Mouse (Mus musculus) CH12.LX (cell line): Measurements from ENCODE around the gene Rnf8. TPM values are rescaled to one million over a fixed set of nuclear protein-coding genes. Genes with fewer than 3 reads are reported as not detected.

ENCODE experiments used
- DNase-seq: peaks from one replicate; pipeline ENCODE4 v3.0.0-alpha.2; 2013; ENCODE audit errors: extremely low read depth
- H3K27ac ChIP-seq: 2 replicates; pipeline ENCODE4 v1.5.1; 2012; ENCODE audit warnings: low read depth, mild to moderate bottlenecking, control low read depth, moderate library complexity; ENCODE audit not compliant: insufficient read depth
- H3K27me3 ChIP-seq: replicated peaks from 2 replicates; pipeline ENCODE3; 2012; ENCODE audit warnings: inconsistent platforms
- H3K36me3 ChIP-seq, 2 experiments: replicated peaks in 1 of 2; 2 replicates each; pipeline versions ENCODE3 to v1.6.1; 2012; ENCODE audit warnings: inconsistent platforms in 1 of 2, low read length in 1 of 2, mild to moderate bottlenecking in 1 of 2, mixed read lengths in 1 of 2, moderate library complexity in 1 of 2; ENCODE audit not compliant: control insufficient read depth in 1 of 2, insufficient read depth in 1 of 2
- H3K4me1 ChIP-seq, 2 experiments: 2 replicates each; pipeline ENCODE4 v1.6.1; 2012; ENCODE audit warnings: inconsistent platforms in 1 of 2, moderate library complexity in 1 of 2; ENCODE audit not compliant: insufficient read depth in 2 of 2, control insufficient read depth in 1 of 2
- H3K4me2 ChIP-seq: 2 replicates; pipeline ENCODE4 v1.6.1; 2012; ENCODE audit warnings: low read depth, mild to moderate bottlenecking, control low read depth; ENCODE audit not compliant: poor library complexity, insufficient read depth, severe bottlenecking
- H3K4me3 ChIP-seq, 3 experiments: fragments of 150-350 bp in 1 of 3; sonication (generic) in 1 of 3; replicated peaks in 1 of 3; 2 replicates each; pipeline versions ENCODE3 to v1.5.1; 2011 to 2012; ENCODE audit warnings: low read depth in 2 of 3, low read length in 2 of 3, mild to moderate bottlenecking in 2 of 3, moderate library complexity in 2 of 3, control low read depth in 1 of 3, improper control_type of control experiment in 1 of 3, inconsistent platforms in 1 of 3, mixed read lengths in 1 of 3; ENCODE audit not compliant: poor library complexity in 1 of 3
- H3K79me2 ChIP-seq: replicated peaks from 2 replicates; pipeline ENCODE4 v1.6.1; 2012; ENCODE audit warnings: mild to moderate bottlenecking, moderate library complexity; ENCODE audit not compliant: control insufficient read depth, poor library complexity, insufficient read depth, severe bottlenecking; ENCODE audit errors: extremely low read depth
- H3K9ac ChIP-seq: 2 replicates; pipeline ENCODE4 v1.6.1; 2012; ENCODE audit warnings: low read depth, mild to moderate bottlenecking, control low read depth, moderate library complexity; ENCODE audit not compliant: insufficient read depth
- H3K9me3 ChIP-seq: replicated peaks from 2 replicates; pipeline ENCODE3; 2012; ENCODE audit warnings: low read length, inconsistent platforms, mixed read lengths
- BHLHE40 ChIP-seq: IDR thresholded peaks from 2 replicates; pipeline ENCODE4 v1.6.1; 2011; ENCODE audit warnings: mild to moderate bottlenecking, low read depth, low read length, improper control_type of control experiment
- CHD2 ChIP-seq: IDR thresholded peaks from 2 replicates; pipeline ENCODE4 v1.6.1; 2011; ENCODE audit warnings: low read length, improper control_type of control experiment
- CTCF ChIP-seq, 2 experiments: IDR thresholded peaks in 1 of 2; conservative IDR thresholded peaks in 1 of 2; 2 replicates each; pipeline ENCODE4 v1.5.1; 2011 to 2012; ENCODE audit warnings: low read depth in 2 of 2, low read length in 2 of 2, improper control_type of control experiment in 1 of 2, inconsistent platforms in 1 of 2, mild to moderate bottlenecking in 1 of 2, moderate library complexity in 1 of 2
- ELF1 ChIP-seq: IDR thresholded peaks from 2 replicates; pipeline ENCODE4 v1.6.1; 2014; ENCODE audit warnings: low read depth, mild to moderate bottlenecking, inconsistent platforms, low read length, improper control_type of control experiment
- EP300 ChIP-seq: IDR thresholded peaks from 2 replicates; pipeline ENCODE4 v1.6.1; 2011; ENCODE audit warnings: low read length, improper control_type of control experiment
- HCFC1 ChIP-seq: IDR thresholded peaks from 2 replicates; pipeline ENCODE4 v1.6.1; 2012; ENCODE audit warnings: low read depth, mild to moderate bottlenecking, inconsistent platforms, low read length, improper control_type of control experiment
- JUN ChIP-seq: IDR thresholded peaks from 2 replicates; pipeline ENCODE4 v1.6.1; 2011; ENCODE audit warnings: low read depth, mild to moderate bottlenecking, low read length, improper control_type of control experiment, moderate library complexity; ENCODE audit not compliant: insufficient read depth
- JUND ChIP-seq: conservative IDR thresholded peaks from 2 replicates; pipeline ENCODE4 v1.6.1; 2011; ENCODE audit warnings: low read depth, low read length, improper control_type of control experiment
- KAT2A ChIP-seq: IDR thresholded peaks from 2 replicates; pipeline ENCODE4 v1.6.1; 2012; ENCODE audit warnings: low read length, improper control_type of control experiment, inconsistent platforms; ENCODE audit not compliant: insufficient replicate concordance
- MAFK ChIP-seq: IDR thresholded peaks from 2 replicates; pipeline ENCODE4 v1.6.1; 2011; ENCODE audit warnings: low read length, improper control_type of control experiment; ENCODE audit not compliant: insufficient replicate concordance
- MAX ChIP-seq: IDR thresholded peaks from 2 replicates; pipeline ENCODE4 v1.6.1; 2011; ENCODE audit warnings: low read length, improper control_type of control experiment
- MAZ ChIP-seq: IDR thresholded peaks from 2 replicates; pipeline ENCODE4 v1.6.1; 2012; ENCODE audit warnings: low read depth, mild to moderate bottlenecking, inconsistent platforms, low read length, improper control_type of control experiment, moderate library complexity
- MEF2A ChIP-seq: IDR thresholded peaks from 2 replicates; pipeline ENCODE4 v1.6.1; 2014; ENCODE audit warnings: low read depth, mild to moderate bottlenecking, inconsistent platforms, low read length, improper control_type of control experiment, borderline replicate concordance
- MXI1 ChIP-seq: IDR thresholded peaks from 2 replicates; pipeline ENCODE4 v1.6.1; 2011; ENCODE audit warnings: mild to moderate bottlenecking, low read depth, low read length, improper control_type of control experiment
- MYC ChIP-seq: IDR thresholded peaks from 2 replicates; pipeline ENCODE4 v1.6.1; 2011; ENCODE audit warnings: low read depth, mild to moderate bottlenecking, improper control_type of control experiment, low read length
- NELFE ChIP-seq: IDR thresholded peaks from 2 replicates; pipeline ENCODE4 v1.6.1; 2011; ENCODE audit warnings: low read depth, low read length, improper control_type of control experiment
- NRF1 ChIP-seq: IDR thresholded peaks from 2 replicates; pipeline ENCODE4 v1.6.1; 2014; ENCODE audit warnings: low read depth, mild to moderate bottlenecking, inconsistent platforms, low read length, improper control_type of control experiment, moderate library complexity
- POLR2A ChIP-seq: IDR thresholded peaks from 2 replicates; pipeline ENCODE4 v1.6.1; 2011; ENCODE audit warnings: low read depth, mild to moderate bottlenecking, improper control_type of control experiment, low read length
- RAD21 ChIP-seq: IDR thresholded peaks from 2 replicates; pipeline ENCODE4 v1.6.1; 2011; ENCODE audit warnings: low read depth, mild to moderate bottlenecking, low read length, improper control_type of control experiment, moderate library complexity
- RCOR1 ChIP-seq: conservative IDR thresholded peaks from 2 replicates; pipeline ENCODE4 v1.6.1; 2012; ENCODE audit warnings: low read depth, mild to moderate bottlenecking, inconsistent platforms, low read length, improper control_type of control experiment
- SIN3A ChIP-seq: IDR thresholded peaks from 2 replicates; pipeline ENCODE4 v1.6.1; 2012; ENCODE audit warnings: low read length, improper control_type of control experiment, inconsistent platforms
- SMC3 ChIP-seq: IDR thresholded peaks from 2 replicates; pipeline ENCODE4 v1.6.1; 2011; ENCODE audit warnings: low read depth, low read length, improper control_type of control experiment
- TBP ChIP-seq: conservative IDR thresholded peaks from 2 replicates; pipeline ENCODE4 v1.6.1; 2011; ENCODE audit warnings: low read depth, low read length, improper control_type of control experiment
- UBTF ChIP-seq: IDR thresholded peaks from 2 replicates; pipeline ENCODE4 v1.6.1; 2012; ENCODE audit warnings: low read depth, mild to moderate bottlenecking, inconsistent platforms, low read length, improper control_type of control experiment, moderate library complexity
- USF1 ChIP-seq: IDR thresholded peaks from 2 replicates; pipeline ENCODE4 v1.6.1; 2014; ENCODE audit warnings: low read depth, mild to moderate bottlenecking, inconsistent platforms, low read length, improper control_type of control experiment
- ZKSCAN1 ChIP-seq: IDR thresholded peaks from 2 replicates; pipeline ENCODE4 v1.6.1; 2012; ENCODE audit warnings: low read depth, inconsistent platforms, low read length, improper control_type of control experiment, borderline replicate concordance
- ZMIZ1 ChIP-seq: IDR thresholded peaks from 2 replicates; pipeline ENCODE4 v1.6.1; 2012; ENCODE audit warnings: low read depth, mild to moderate bottlenecking, inconsistent platforms, low read length, improper control_type of control experiment
- ZNF384 ChIP-seq: IDR thresholded peaks from 2 replicates; pipeline ENCODE4 v1.6.1; 2012; ENCODE audit warnings: low read depth, low read length, improper control_type of control experiment, inconsistent platforms
- dilution Hi-C: fragments of 300-500 bp; cut with MboI; formaldehyde crosslinking; loops from 2 replicates; pipeline ENCODE4 v1.14.3; 2020; ENCODE audit warnings: low sequenced_read_pairs; ENCODE audit not compliant: extremely low pct_unique_long_range_greater_than_20kb, extremely low pct_ligation_motif_present
- in situ Hi-C: fragments of 300-500 bp; cut with MboI; formaldehyde crosslinking; loops from 3 replicates; pipeline ENCODE4 v1.14.3; 2019; ENCODE audit warnings: low sequenced_read_pairs, low pct_ligation_motif_present, low pct_unique_long_range_greater_than_20kb, mixed read lengths
- polyA plus RNA-seq: library from polyadenylated mRNA; unstranded; fragments of >175 nt; gene quantifications from 2 replicates; pipeline ENCODE4 v1.2.1, GENCODE M21; 2012; ENCODE audit warnings: low read depth; ENCODE audit not compliant: insufficient read length
- total RNA-seq, 2 experiments: library from RNA; depleted of rRNA; stranded (reverse); fragments of 300-350 nt in 1 of 2; fragments of >200 nt in 1 of 2; gene quantifications; 2 replicates each; pipeline ENCODE4 v1.2.3; 2012 to 2014

The Rnf8 gene
- total and polyA plus RNA-seq, 3 experiments: 29.9 to 38.8 (median 35.4) TPM

GRCm38 (mm10) chr17:29690257-29690656, 75.7 kb downstream of the Rnf8 start:
- dilution Hi-C loops: no loop called here
- Histone ChIP-seq H3K4me2 (no peak overlapping the region), H3K4me1 (peaks cover 5 to 50% of the 10 kb centered on the region in 2 experiments; a peak in 3 of 4 replicates), H3K9ac (no peak overlapping the region), H3K79me2 (no peaks in the 10 kb centered on the region), H3K4me3 (no peak overlapping the region), H3K27me3 (no peaks in the 10 kb centered on the region), H3K27ac (no peak overlapping the region)
- in situ Hi-C loops: no loop called here
- DNase-seq: no peak
- no peak for TF ChIP-seq NRF1
- no peak for TF ChIP-seq UBTF
- no peak for TF ChIP-seq RAD21
- no peak for TF ChIP-seq NELFE
- TF ChIP-seq MEF2A: no peak
- no peak for TF ChIP-seq TBP
- no peak for TF ChIP-seq ZNF384
- TF ChIP-seq MXI1: no peak
- no peak for TF ChIP-seq RCOR1
- no peak for TF ChIP-seq JUND
- TF ChIP-seq ZKSCAN1: no peak
- no peak for TF ChIP-seq POLR2A
- no peak for TF ChIP-seq SMC3
- no peak for TF ChIP-seq CTCF (conservative IDR thresholded peaks at IDR 0.05 in 1 of 2, IDR thresholded peaks at IDR 0.05 in 1 of 2; ENCODE audit: low read depth in 2 of 2, low read length in 2 of 2)
- TF ChIP-seq MAFK: no peak
- TF ChIP-seq, all 38 proteins: peak for 0
- H3K9me3 ChIP-seq: peaks cover 8% of the 10 kb centered on the region
- peaks cover 74 to 88% of the 10 kb centered on the region in 2 experiments for H3K36me3 ChIP-seq

GRCm38 (mm10) chr17:29692827-29693226, 78.2 kb downstream of the Rnf8 start:
- in situ Hi-C loops (no loop called here), dilution Hi-C loops (no loop called here)
- Histone ChIP-seq H3K27me3 (no peaks in the 10 kb centered on the region), H3K79me2 (no peaks in the 10 kb centered on the region), H3K4me2 (no peak overlapping the region), H3K9ac (no peak overlapping the region), H3K9me3 (peaks cover 7% of the 10 kb centered on the region), H3K4me1 (peaks cover 5 to 47% of the 10 kb centered on the region in 2 experiments; a peak in 3 of 4 replicates), H3K4me3 (no peak overlapping the region), H3K27ac (no peak overlapping the region), H3K36me3 (peaks cover 70 to 85% of the 10 kb centered on the region in 2 experiments)
- TF ChIP-seq NELFE: no peak
- no peak for TF ChIP-seq SIN3A
- no peak for TF ChIP-seq HCFC1
- TF ChIP-seq JUN: no peak
- no peak for TF ChIP-seq CHD2
- TF ChIP-seq BHLHE40: no peak
- no peak for TF ChIP-seq ZKSCAN1
- TF ChIP-seq ELF1: no peak
- no peak for TF ChIP-seq KAT2A
- TF ChIP-seq EP300: no peak
- TF ChIP-seq ZMIZ1: no peak
- TF ChIP-seq MAZ: no peak
- no peak for TF ChIP-seq MYC
- TF ChIP-seq MAX: no peak
- no peak for TF ChIP-seq MXI1
- no peak for TF ChIP-seq CTCF (conservative IDR thresholded peaks at IDR 0.05 in 1 of 2, IDR thresholded peaks at IDR 0.05 in 1 of 2; ENCODE audit: low read depth in 2 of 2, low read length in 2 of 2)
- no peak for TF ChIP-seq USF1
- no peak for DNase-seq
